Mouse (Mus musculus) ES-E14 (cell line): ENCODE results near the gene Best3.

Experiments
- MAFK ChIP-seq: IDR thresholded peaks from 2 replicates; pipeline ENCODE4 v1.6.1; 2014; ENCODE audit warnings: mild to moderate bottlenecking, low read depth, low read length, inconsistent platforms; ENCODE audit not compliant: insufficient read depth
- ZNF384 ChIP-seq: IDR thresholded peaks from 2 replicates; pipeline ENCODE4 v1.6.1; 2012; ENCODE audit warnings: low read depth, low read length, inconsistent platforms

DNA sequence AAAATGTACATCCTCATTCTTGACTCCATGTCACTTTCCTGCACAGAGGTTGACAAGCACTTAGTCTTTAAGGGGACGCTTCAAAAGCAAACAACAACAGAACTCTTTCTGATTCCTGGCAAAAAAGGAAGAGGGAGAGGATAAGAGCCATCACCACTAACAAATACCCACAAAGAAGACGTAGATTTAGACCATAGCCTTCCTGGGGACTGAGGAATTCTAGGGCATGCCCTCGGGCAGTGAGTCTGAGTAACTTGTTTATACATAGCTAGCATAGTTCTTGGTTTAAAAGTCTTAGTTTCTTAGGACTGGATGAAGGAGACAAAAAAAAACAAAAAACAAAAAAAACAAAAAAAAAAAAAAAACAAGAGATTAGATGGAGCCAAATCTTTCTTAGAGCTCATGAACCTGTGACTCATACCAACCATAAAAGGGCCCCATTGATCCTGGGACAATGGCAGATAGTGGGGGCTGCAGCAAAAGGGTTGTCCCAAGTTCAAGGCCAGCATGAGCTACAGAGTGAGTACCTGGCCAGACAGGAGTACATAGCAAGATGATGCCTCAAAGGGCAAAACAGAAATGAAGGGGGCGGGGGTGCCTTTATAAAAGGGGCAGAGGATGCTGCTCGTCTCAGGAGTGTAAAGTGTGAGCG is 9.6 kb downstream of the Best3 start:
- TF ChIP-seq MAFK (no peak), ZNF384 (no peak)
